Mouse (Mus musculus): ENCODE results near the gene Fdxr.

GRCm38 (mm10) chr11:115273735-115274134 is 3.1 kb downstream of the Fdxr start:
- TF ChIP-seq CTCF (IDR thresholded peaks at IDR 0.05; ENCODE audit: low read depth) (no peak), EP300 (IDR thresholded peaks at IDR 0.05; ENCODE audit: low read depth) (no peak)
